Comparison of ENCODE assay signal across 8 mouse cellular contexts in genomic region chr11:59506713-59507074, GRCm38 (mm10). TPM values are rescaled to one million over a fixed set of nuclear protein-coding genes. Genes with fewer than 3 reads are reported as not detected.
A peak's percentile ranks its signal among the peaks of the same experiment; 100 is the strongest.
DNase-seq lines count a peak whose midpoint lies in the region; ATAC-seq and TF ChIP-seq lines count a peak whose summit lies in the region.

No protein-coding gene starts in this region.

- H3K27me3 ChIP-seq in embryonic facial prominence, embryonic 15.5 days = no peaks in the 10 kb centered on the region
- no peaks in the 10 kb centered on the region for H3K27me3 ChIP-seq in limb, embryonic 10.5 days (ENCODE audit: low read depth, poor library complexity, severe bottlenecking)
- H3K27me3 ChIP-seq in neural tube, embryonic 15.5 days (replicated peaks) = no peaks in the 10 kb centered on the region

- peaks cover 38% of the 10 kb centered on the region for H3K36me3 ChIP-seq in embryonic facial prominence, embryonic 15.5 days
- H3K36me3 ChIP-seq in limb, embryonic 10.5 days = peaks cover 62% of the 10 kb centered on the region
- peaks cover 32% of the 10 kb centered on the region for H3K36me3 ChIP-seq in neural tube, embryonic 15.5 days

- no peak for TF ChIP-seq POLR2A in lung, adult 2 months (IDR thresholded peaks at IDR 0.05; ENCODE audit: borderline replicate concordance, extremely low read depth, low read depth, low read length)

- H3K4me1 ChIP-seq in lung, adult 2 months (ENCODE audit: control insufficient read depth, insufficient read depth, low read length) = peaks cover 6% of the 10 kb centered on the region
- H3K4me1 ChIP-seq in embryonic facial prominence, embryonic 15.5 days = peaks cover 18% of the 10 kb centered on the region
- H3K4me1 ChIP-seq in limb, embryonic 10.5 days = peaks cover 25% of the 10 kb centered on the region
- H3K4me1 ChIP-seq in neural tube, embryonic 15.5 days = peaks cover 24% of the 10 kb centered on the region

- peak overlapping the region; percentile 53 for H3K4me3 ChIP-seq in lung, adult 2 months (replicated peaks; ENCODE audit: extremely low read depth, low read depth, low read length)
- peak overlapping the region; percentile 90 for H3K4me3 ChIP-seq in embryonic facial prominence, embryonic 15.5 days (replicated peaks)
- H3K4me3 ChIP-seq in limb, embryonic 10.5 days = peak overlapping the region; percentile 86
- peak overlapping the region; percentile 84 for H3K4me3 ChIP-seq in neural tube, embryonic 15.5 days (replicated peaks)

- peak overlapping the region; percentile 98 for H3K27ac ChIP-seq in embryonic facial prominence, embryonic 15.5 days (replicated peaks)
- H3K27ac ChIP-seq in limb, embryonic 10.5 days = peak overlapping the region; percentile 96
- H3K27ac ChIP-seq in neural tube, embryonic 15.5 days (replicated peaks) = peak overlapping the region; percentile 92

- H3K9me3 ChIP-seq in embryonic facial prominence, embryonic 15.5 days (replicated peaks) = no peaks in the 10 kb centered on the region
- no peaks in the 10 kb centered on the region for H3K9me3 ChIP-seq in limb, embryonic 10.5 days (replicated peaks)
- H3K9me3 ChIP-seq in neural tube, embryonic 15.5 days (replicated peaks) = no peaks in the 10 kb centered on the region

- peak; percentile 22 for ATAC-seq in embryonic facial prominence, embryonic 15.5 days (ENCODE audit: insufficient number of reproducible peaks, low FRiP score, low TSS enrichment, low read depth)
- ATAC-seq in neural tube, embryonic 15.5 days (ENCODE audit: low FRiP score) = peak; percentile 43; the same call in 1 of the 2 replicates

- no peak for DNase-seq in lung, adult 2 months
- DNase-seq in lung, postnatal 14 days = no peak
- DNase-seq in limb, embryonic 10.5 days (ENCODE audit: low spot score) = no peak
- DNase-seq in right cerebral cortex, postnatal 36 days (ENCODE audit: low spot score in 2 of 2) = no peak
- DNase-seq in adrenal gland, postnatal 14 days = no peak
- DNase-seq in cerebellum, adult 8-10 months = no peak

- H3K9ac ChIP-seq in embryonic facial prominence, embryonic 15.5 days = peak overlapping the region; percentile 97
- peak overlapping the region; percentile 98 for H3K9ac ChIP-seq in neural tube, embryonic 15.5 days (replicated peaks)

- no peak for TF ChIP-seq CTCF in lung, adult 2 months (IDR thresholded peaks at IDR 0.05; ENCODE audit: insufficient read depth, low read length)

- peak overlapping the region; percentile 77 for H3K4me2 ChIP-seq in embryonic facial prominence, embryonic 15.5 days (replicated peaks)
- peak overlapping the region; percentile 97 for H3K4me2 ChIP-seq in neural tube, embryonic 15.5 days

- WGBS in lung, adult 2 months = 4% methylated on average over 14 of the region's 14 CpGs
- 1% methylated on average over 14 of the region's 14 CpGs for WGBS in embryonic facial prominence, embryonic 15.5 days
- WGBS in limb, embryonic 10.5 days = under 1% methylated on average over 14 of the region's 14 CpGs
- WGBS in neural tube, embryonic 15.5 days = under 1% methylated on average over 14 of the region's 14 CpGs

RNA-seq across cellular contexts. Expression of gene Zkscan17, which starts 19.9 kb away (rescaled TPM):
- 12.7 and 12.9 TPM in 2 replicates for polyA plus RNA-seq in lung, adult 2 months (2012; rRNA removed)
- 21.2 and 22.2 TPM in 2 replicates for polyA plus RNA-seq in embryonic facial prominence, embryonic 15.5 days (2015; fragmentation: Nextera tagmentation; extraction: Ambion mirVana)
- polyA plus RNA-seq in limb, embryonic 10.5 days (2016; fragmentation: Nextera tagmentation; extraction: Ambion mirVana) = 45.2 and 46.1 TPM in 2 replicates
- 12.9 and 14.7 TPM in 2 replicates for polyA plus RNA-seq in neural tube, embryonic 15.5 days (2015; fragmentation: Nextera tagmentation; extraction: Ambion mirVana)
- 19.9 and 22.8 TPM in 2 replicates for total RNA-seq in adrenal gland, postnatal 14 days (2021)

RNA-seq across cellular contexts. Expression of gene Zfp867, which starts 34.4 kb away (rescaled TPM):
- 0.45 and 0.97 TPM in 2 replicates for polyA plus RNA-seq in lung, adult 2 months (2012; rRNA removed)
- polyA plus RNA-seq in embryonic facial prominence, embryonic 15.5 days (2015; fragmentation: Nextera tagmentation; extraction: Ambion mirVana) = 8.8 and 8.9 TPM in 2 replicates
- polyA plus RNA-seq in limb, embryonic 10.5 days (2016; fragmentation: Nextera tagmentation; extraction: Ambion mirVana) = 5.7 and 7.9 TPM in 2 replicates
- polyA plus RNA-seq in neural tube, embryonic 15.5 days (2015; fragmentation: Nextera tagmentation; extraction: Ambion mirVana) = 8.9 and 10.7 TPM in 2 replicates
- 4.2 and 4.7 TPM in 2 replicates for total RNA-seq in adrenal gland, postnatal 14 days (2021)

RNA-seq across cellular contexts. Expression of gene Nlrp3, which starts 34.7 kb away (rescaled TPM):
- 1.6 and 2.2 TPM in 2 replicates for polyA plus RNA-seq in lung, adult 2 months (2012; rRNA removed)
- polyA plus RNA-seq in embryonic facial prominence, embryonic 15.5 days (2015; fragmentation: Nextera tagmentation; extraction: Ambion mirVana) = 0.16 and 0.25 TPM in 2 replicates
- not detected in 2 replicates for polyA plus RNA-seq in limb, embryonic 10.5 days (2016; fragmentation: Nextera tagmentation; extraction: Ambion mirVana)
- polyA plus RNA-seq in neural tube, embryonic 15.5 days (2015; fragmentation: Nextera tagmentation; extraction: Ambion mirVana) = 0.20 and 0.24 TPM in 2 replicates
- 0.56 and 0.64 TPM in 2 replicates for total RNA-seq in adrenal gland, postnatal 14 days (2021)

RNA-seq across cellular contexts. Expression of gene Snap47, which starts 55.7 kb away (rescaled TPM):
- polyA plus RNA-seq in lung, adult 2 months (2012; rRNA removed) = 36.8 and 49.7 TPM in 2 replicates
- 115 and 121 TPM in 2 replicates for polyA plus RNA-seq in embryonic facial prominence, embryonic 15.5 days (2015; fragmentation: Nextera tagmentation; extraction: Ambion mirVana)
- polyA plus RNA-seq in limb, embryonic 10.5 days (2016; fragmentation: Nextera tagmentation; extraction: Ambion mirVana) = 106 and 122 TPM in 2 replicates
- polyA plus RNA-seq in neural tube, embryonic 15.5 days (2015; fragmentation: Nextera tagmentation; extraction: Ambion mirVana) = 541 and 630 TPM in 2 replicates
- total RNA-seq in adrenal gland, postnatal 14 days (2021) = 59.3 and 60.9 TPM in 2 replicates

RNA-seq across cellular contexts. Expression of gene Jmjd4, which starts 56.8 kb away (rescaled TPM):
- polyA plus RNA-seq in lung, adult 2 months (2012; rRNA removed) = 5.0 and 5.5 TPM in 2 replicates
- 10.8 and 12.1 TPM in 2 replicates for polyA plus RNA-seq in embryonic facial prominence, embryonic 15.5 days (2015; fragmentation: Nextera tagmentation; extraction: Ambion mirVana)
- polyA plus RNA-seq in limb, embryonic 10.5 days (2016; fragmentation: Nextera tagmentation; extraction: Ambion mirVana) = 16.8 and 21.8 TPM in 2 replicates
- 20.2 and 20.5 TPM in 2 replicates for polyA plus RNA-seq in neural tube, embryonic 15.5 days (2015; fragmentation: Nextera tagmentation; extraction: Ambion mirVana)
- total RNA-seq in adrenal gland, postnatal 14 days (2021) = 7.9 and 9.5 TPM in 2 replicates
